Mouse (Mus musculus): ENCODE results near the gene Ugt1a2. TPM values are rescaled to one million over a fixed set of nuclear protein-coding genes. Genes with fewer than 3 reads are reported as not detected.
A peak's percentile ranks its signal among the peaks of the same experiment; 100 is the strongest.

Ugt1a2 gene
- polyA plus RNA-seq, 1 experiment from 2014 or later: not detected

GRCm38 (mm10) chr1:88215466-88216380 lies 15.3 kb downstream of the Ugt1a2 start:
- H3K9ac ChIP-seq (replicated peaks): no peak overlapping the region
- no peaks in the 10 kb centered on the region for H3K36me3 ChIP-seq (replicated peaks; ENCODE audit: insufficient read depth, low read length)
- H3K27me3 ChIP-seq (ENCODE audit: insufficient read depth, low read length): no peaks in the 10 kb centered on the region
- DNase-seq (no peak), ATAC-seq (no peak)
- no peak overlapping the region for H3K27ac ChIP-seq (ENCODE audit: low read depth)
- peaks cover 46% of the 10 kb centered on the region for H3K9me3 ChIP-seq (ENCODE audit: low read length)
- no peak overlapping the region for H3K4me3 ChIP-seq (ENCODE audit: low read depth, low read length)
- TF ChIP-seq CTCF (IDR thresholded peaks at IDR 0.05; ENCODE audit: low read depth) (no peak), EP300 (IDR thresholded peaks at IDR 0.05; ENCODE audit: low read depth) (no peak)
- 58% methylated on average over 10 of the region's 10 CpGs for WGBS (ENCODE audit: insufficient replicate concordance)
- no peak overlapping the region for H3K4me2 ChIP-seq (ENCODE audit: low read depth, low read length)
- no peaks in the 10 kb centered on the region for H3K4me1 ChIP-seq (ENCODE audit: insufficient read depth)

GRCm38 (mm10) chr1:88216551-88216950 lies 16.1 kb downstream of the Ugt1a2 start:
- TF ChIP-seq EP300 (IDR thresholded peaks at IDR 0.05; ENCODE audit: low read depth) (no peak), CTCF (IDR thresholded peaks at IDR 0.05; ENCODE audit: low read depth) (no peak)
- Histone ChIP-seq H3K27me3 (ENCODE audit: insufficient read depth, low read length) (no peaks in the 10 kb centered on the region), H3K9ac (replicated peaks) (no peak overlapping the region), H3K9me3 (ENCODE audit: low read length) (peaks cover 46% of the 10 kb centered on the region), H3K4me3 (ENCODE audit: low read depth, low read length) (no peak overlapping the region), H3K36me3 (replicated peaks; ENCODE audit: insufficient read depth, low read length) (no peaks in the 10 kb centered on the region), H3K4me2 (ENCODE audit: low read depth, low read length) (no peak overlapping the region), H3K27ac (ENCODE audit: low read depth) (no peak overlapping the region), H3K4me1 (ENCODE audit: insufficient read depth) (no peaks in the 10 kb centered on the region)
- WGBS (ENCODE audit: insufficient replicate concordance): 52% methylated on average over 2 of the region's 2 CpGs
- ATAC-seq (no peak), DNase-seq (no peak)

GRCm38 (mm10) chr1:88217144-88217543 lies 16.7 kb downstream of the Ugt1a2 start:
- H3K4me3 ChIP-seq (ENCODE audit: low read depth, low read length): no peak overlapping the region
- H3K4me2 ChIP-seq (ENCODE audit: low read depth, low read length): no peak overlapping the region
- no peak for ATAC-seq
- peaks cover 43% of the 10 kb centered on the region for H3K9me3 ChIP-seq (ENCODE audit: low read length)
- H3K36me3 ChIP-seq (replicated peaks; ENCODE audit: insufficient read depth, low read length): no peaks in the 10 kb centered on the region
- 54% methylated on average over 2 of the region's 2 CpGs for WGBS (ENCODE audit: insufficient replicate concordance)
- TF ChIP-seq CTCF (IDR thresholded peaks at IDR 0.05; ENCODE audit: low read depth): no peak
- no peaks in the 10 kb centered on the region for H3K27me3 ChIP-seq (ENCODE audit: insufficient read depth, low read length)
- no peak for DNase-seq
- H3K27ac ChIP-seq (ENCODE audit: low read depth): no peak overlapping the region
- no peaks in the 10 kb centered on the region for H3K4me1 ChIP-seq (ENCODE audit: insufficient read depth)
- H3K9ac ChIP-seq (replicated peaks): no peak overlapping the region

GRCm38 (mm10) chr1:88217576-88217975 lies 17.2 kb downstream of the Ugt1a2 start:
- H3K36me3 ChIP-seq (replicated peaks; ENCODE audit: insufficient read depth, low read length): no peaks in the 10 kb centered on the region
- H3K9ac ChIP-seq (replicated peaks): no peak overlapping the region
- H3K4me1 ChIP-seq (ENCODE audit: insufficient read depth): no peaks in the 10 kb centered on the region
- TF ChIP-seq CTCF (IDR thresholded peaks at IDR 0.05; ENCODE audit: low read depth) (no peak), EP300 (IDR thresholded peaks at IDR 0.05; ENCODE audit: low read depth) (no peak)
- WGBS (ENCODE audit: insufficient replicate concordance): 37% methylated on average over 3 of the region's 3 CpGs
- ATAC-seq (no peak), DNase-seq (no peak)
- no peaks in the 10 kb centered on the region for H3K27me3 ChIP-seq (ENCODE audit: insufficient read depth, low read length)
- no peak overlapping the region for H3K4me2 ChIP-seq (ENCODE audit: low read depth, low read length)
- no peak overlapping the region for H3K27ac ChIP-seq (ENCODE audit: low read depth)
- H3K4me3 ChIP-seq (ENCODE audit: low read depth, low read length): no peak overlapping the region
- peaks cover 44% of the 10 kb centered on the region for H3K9me3 ChIP-seq (ENCODE audit: low read length)

GRCm38 (mm10) chr1:88218051-88218450 lies 17.6 kb downstream of the Ugt1a2 start:
- Histone ChIP-seq H3K4me2 (ENCODE audit: low read depth, low read length) (no peak overlapping the region), H3K27ac (ENCODE audit: low read depth) (no peak overlapping the region), H3K9ac (replicated peaks) (no peak overlapping the region), H3K9me3 (ENCODE audit: low read length) (peaks cover 39% of the 10 kb centered on the region), H3K27me3 (ENCODE audit: insufficient read depth, low read length) (no peaks in the 10 kb centered on the region), H3K36me3 (replicated peaks; ENCODE audit: insufficient read depth, low read length) (no peaks in the 10 kb centered on the region), H3K4me3 (ENCODE audit: low read depth, low read length) (no peak overlapping the region), H3K4me1 (ENCODE audit: insufficient read depth) (no peaks in the 10 kb centered on the region)
- TF ChIP-seq EP300 (IDR thresholded peaks at IDR 0.05; ENCODE audit: low read depth): no peak
- TF ChIP-seq CTCF (IDR thresholded peaks at IDR 0.05; ENCODE audit: low read depth): no peak
- DNase-seq (peak; percentile 47), ATAC-seq (no peak)
- WGBS (ENCODE audit: insufficient replicate concordance): 68% methylated on average over 9 of the region's 9 CpGs

- H3K9me3 ChIP-seq (ENCODE audit: low read length): peaks cover 34% of the 10 kb centered on the region
- H3K27ac ChIP-seq (ENCODE audit: low read depth): no peak overlapping the region
- no peaks in the 10 kb centered on the region for H3K4me1 ChIP-seq (ENCODE audit: insufficient read depth)
- TF ChIP-seq CTCF (IDR thresholded peaks at IDR 0.05; ENCODE audit: low read depth) (no peak), EP300 (IDR thresholded peaks at IDR 0.05; ENCODE audit: low read depth) (no peak)
- no peak overlapping the region for H3K4me3 ChIP-seq (ENCODE audit: low read depth, low read length)
- no peak for ATAC-seq
- DNase-seq: no peak
- WGBS (ENCODE audit: insufficient replicate concordance): 46% methylated on average over 4 of the region's 4 CpGs
- H3K4me2 ChIP-seq (ENCODE audit: low read depth, low read length): no peak overlapping the region
- H3K36me3 ChIP-seq (replicated peaks; ENCODE audit: insufficient read depth, low read length): no peaks in the 10 kb centered on the region
- H3K27me3 ChIP-seq (ENCODE audit: insufficient read depth, low read length): no peaks in the 10 kb centered on the region
- no peak overlapping the region for H3K9ac ChIP-seq (replicated peaks)
These were observed 18.2 kb downstream of the Ugt1a2 start for GRCm38 (mm10) chr1:88218591-88218990.

Measured in liver, postnatal 0 days (tissue).